Mouse (Mus musculus): ENCODE results near the gene AU022252. TPM values are rescaled to one million over a fixed set of nuclear protein-coding genes. Genes with fewer than 3 reads are reported as not detected.

The AU022252 gene
- polyA plus RNA-seq (2015; fragmentation: Illumina TruSeq; extraction: RNeasy Lipid Tissue Mini Kit (QIAGEN cat#74804); ENCODE audit: insufficient read depth, low read depth, low replicate concordance), result 1.6 TPM

DNA sequence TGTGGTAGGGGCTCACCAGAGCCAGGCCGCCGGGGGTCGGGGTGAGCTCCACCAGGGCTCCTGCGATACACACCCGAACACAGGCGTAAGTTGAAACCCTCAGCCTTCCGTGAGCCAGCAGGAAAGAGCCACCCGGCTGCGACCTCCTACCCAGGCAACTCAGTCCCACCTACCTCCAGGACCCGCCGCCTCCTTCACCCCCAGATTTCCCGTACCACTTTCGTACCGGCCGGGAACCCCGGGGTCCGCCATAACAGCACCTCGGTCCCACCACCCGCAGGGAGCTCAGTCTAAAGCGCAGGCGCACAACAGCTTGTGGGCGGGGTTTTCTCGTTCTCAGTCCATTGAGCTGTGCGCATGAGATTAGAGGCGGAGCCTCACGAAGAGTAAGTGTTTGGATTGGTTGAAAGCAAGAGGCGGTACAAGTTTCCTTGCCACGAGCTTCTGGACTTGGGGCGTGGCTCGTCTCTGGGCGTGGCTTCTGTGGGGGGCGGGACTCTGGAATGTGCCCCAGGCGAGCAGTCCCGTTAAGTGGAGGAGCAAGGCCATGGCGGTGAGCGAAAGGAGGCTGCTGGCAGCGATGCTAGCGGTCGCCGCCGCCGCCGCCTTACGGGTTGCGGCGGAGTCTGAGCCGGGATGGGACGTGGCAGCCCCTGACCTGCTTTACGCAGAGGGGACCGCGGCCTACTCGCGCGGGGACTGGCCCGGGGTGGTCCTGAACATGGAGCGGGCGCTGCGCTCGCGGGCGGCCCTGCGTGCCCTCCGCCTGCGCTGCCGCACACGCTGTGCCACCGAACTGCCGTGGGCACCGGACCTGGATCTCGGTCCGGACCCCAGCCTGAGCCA lies at the start of gene AU022252, which contains the start of gene P3h1:
Gene AU022252, minus strand, starts transcription at position 303 of the 846 bp plus-strand sequence.
Gene P3h1, plus strand, starts transcription at position 506 of the 846 bp plus-strand sequence.

DNA sequence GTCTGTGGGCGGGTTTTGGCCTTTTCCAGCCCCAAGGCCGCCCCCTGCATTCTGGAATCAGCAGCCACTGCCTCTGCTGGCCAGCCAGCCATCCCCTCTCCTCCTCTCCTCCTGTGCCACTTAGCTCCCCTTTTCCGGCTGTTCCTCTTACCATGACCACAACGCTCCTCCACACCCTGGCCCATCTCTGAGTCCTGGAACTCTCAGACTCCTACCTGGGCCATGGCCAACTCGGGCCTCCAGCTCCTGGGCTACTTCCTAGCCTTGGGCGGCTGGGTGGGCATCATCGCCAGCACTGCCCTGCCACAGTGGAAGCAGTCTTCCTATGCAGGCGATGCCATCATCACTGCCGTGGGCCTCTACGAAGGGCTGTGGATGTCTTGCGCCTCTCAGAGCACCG lies 22.8 kb upstream of the AU022252 start, which contains the start of gene Cldn19:
Gene Cldn19, plus strand, starts transcription at position 64 of the 400 bp plus-strand sequence.

DNA sequence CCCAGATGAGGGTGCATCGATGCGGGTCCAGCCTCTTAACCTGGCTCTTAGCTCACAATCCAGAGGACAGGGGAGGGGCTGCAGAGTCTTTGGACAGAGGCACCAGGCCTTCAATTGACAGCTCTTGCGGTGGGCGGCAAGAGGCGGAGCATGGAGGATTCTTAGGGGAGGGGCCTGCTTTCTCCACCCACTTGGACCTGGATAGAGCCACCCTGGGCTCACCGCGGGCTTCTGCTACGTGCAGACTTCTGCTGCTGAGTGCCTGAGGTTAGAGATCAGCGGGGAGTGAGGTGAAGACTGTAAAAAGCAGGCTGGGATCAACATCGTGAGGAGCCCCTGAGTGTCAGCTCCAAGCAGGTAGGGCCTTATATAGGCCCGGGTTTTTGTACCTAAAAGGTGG lies 14.3 kb downstream of the AU022252 start, which contains the start of gene Tmem269:
Gene Tmem269, minus strand, starts transcription at position 49 of the 400 bp plus-strand sequence.

DNA sequence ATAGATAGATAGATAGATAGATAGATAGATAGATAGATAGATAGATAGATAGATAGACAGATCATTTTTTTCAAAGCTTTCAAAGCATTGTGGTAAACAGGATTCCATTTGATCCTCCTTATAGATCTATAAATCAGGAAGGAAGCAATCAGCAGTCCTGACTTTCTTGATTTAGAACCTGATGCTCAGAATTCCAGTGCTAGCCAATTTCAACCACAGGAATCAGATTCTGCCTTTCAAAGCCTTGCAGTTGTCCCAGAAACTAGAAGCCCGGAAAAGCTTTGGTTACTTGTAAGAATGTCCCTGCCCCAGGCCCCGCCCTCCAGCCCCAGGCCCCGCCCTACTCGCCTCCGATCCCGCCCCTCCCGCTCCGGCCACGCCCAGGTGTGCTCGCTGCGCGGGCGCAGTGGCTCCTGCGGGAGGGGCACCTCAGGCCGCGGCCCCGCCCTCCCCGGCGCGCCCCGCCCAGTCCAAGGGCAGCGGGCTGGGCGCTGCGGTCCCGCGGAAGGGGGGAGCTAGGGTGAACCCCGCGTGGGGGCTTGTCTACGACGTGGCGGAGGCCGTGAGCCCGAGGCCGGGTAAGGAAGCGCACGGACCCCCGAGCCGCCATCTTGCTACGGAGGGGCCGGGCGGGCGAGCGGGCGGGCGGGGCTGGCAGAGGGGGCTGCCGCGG lies 37.5 kb downstream of the AU022252 start, which contains the start of gene Svbp:
Gene Svbp, plus strand, starts transcription at position 398 of the 673 bp plus-strand sequence.

DNA sequence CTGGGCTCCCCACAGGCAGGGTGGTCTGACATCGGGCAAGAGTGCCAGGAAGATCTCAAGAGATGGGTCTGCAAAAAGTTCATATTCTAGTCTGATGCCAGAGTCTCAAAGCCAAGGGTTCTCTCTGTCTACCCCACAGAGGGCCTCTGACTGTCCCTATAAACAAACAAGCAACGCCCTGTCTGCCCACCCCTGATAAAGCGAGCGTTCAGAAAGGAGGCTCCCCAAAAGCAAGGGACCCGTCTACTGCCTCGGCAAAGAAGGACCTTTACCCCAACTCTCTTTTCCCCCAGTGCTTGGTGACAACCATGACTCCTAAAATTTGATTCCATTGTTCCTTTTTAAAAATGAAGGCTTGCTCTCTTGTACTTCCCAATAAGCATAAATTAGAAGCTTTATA lies 42.6 kb downstream of the AU022252 start, which contains the start of gene Ermap:
Gene Ermap, minus strand, starts transcription at position 148 of the 400 bp plus-strand sequence.

DNA sequence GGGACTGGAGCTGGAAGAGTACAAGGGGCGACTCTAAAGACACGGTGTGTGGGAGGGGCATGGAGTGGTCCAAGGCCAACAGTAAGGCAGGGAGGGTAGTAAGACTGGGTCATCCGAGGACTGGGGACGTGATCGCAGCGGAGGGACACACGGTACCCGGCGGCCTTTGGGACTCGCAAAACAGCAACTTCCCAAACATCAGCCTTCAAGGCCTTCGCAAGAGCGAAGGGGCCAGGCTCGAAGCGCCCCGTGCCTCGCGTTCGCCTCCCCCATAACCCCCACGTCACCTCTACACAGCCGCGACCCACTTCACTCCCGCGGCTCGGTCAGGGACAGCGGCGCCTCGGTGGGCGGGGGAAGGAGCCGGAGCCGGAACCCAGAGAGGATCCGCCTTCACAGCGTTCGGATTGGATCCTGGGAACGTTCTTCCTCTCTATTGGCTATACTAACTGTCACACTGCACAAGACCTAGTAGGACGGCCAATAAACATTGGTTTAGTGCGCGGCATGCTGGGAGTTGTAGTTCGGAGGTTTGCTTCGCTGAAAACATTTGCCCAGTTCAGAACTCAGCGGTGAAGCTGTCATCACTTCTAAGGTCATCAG lies 58.6 kb downstream of the AU022252 start, which contains the start of gene Zfp691:
Gene Zfp691, minus strand, starts transcription at position 345 of the 603 bp plus-strand sequence.

Other genes starting within 250 kb of the AU022252 start
- gene Slc2a1, start 124.0 kb downstream of the AU022252 start, polyA plus RNA-seq (2015; fragmentation: Illumina TruSeq; extraction: RNeasy Lipid Tissue Mini Kit (QIAGEN cat#74804); ENCODE audit: insufficient read depth, low read depth, low replicate concordance), result 4.1 TPM
- 3.7 TPM for gene Zfp691, start 58.5 kb downstream of the AU022252 start, polyA plus RNA-seq (2015; fragmentation: Illumina TruSeq; extraction: RNeasy Lipid Tissue Mini Kit (QIAGEN cat#74804); ENCODE audit: insufficient read depth, low read depth, low replicate concordance)
- not detected for gene Ermap, start 42.7 kb downstream of the AU022252 start, polyA plus RNA-seq (2015; fragmentation: Illumina TruSeq; extraction: RNeasy Lipid Tissue Mini Kit (QIAGEN cat#74804); ENCODE audit: insufficient read depth, low read depth, low replicate concordance)
- gene Svbp, start 37.4 kb downstream of the AU022252 start, polyA plus RNA-seq (2015; fragmentation: Illumina TruSeq; extraction: RNeasy Lipid Tissue Mini Kit (QIAGEN cat#74804); ENCODE audit: insufficient read depth, low read depth, low replicate concordance), result 5.2 TPM
- gene Tmem269, start 14.5 kb downstream of the AU022252 start, polyA plus RNA-seq (2015; fragmentation: Illumina TruSeq; extraction: RNeasy Lipid Tissue Mini Kit (QIAGEN cat#74804); ENCODE audit: insufficient read depth, low read depth, low replicate concordance), result not detected
- 5.2 TPM for gene P3h1, start 203 bp upstream of the AU022252 start, polyA plus RNA-seq (2015; fragmentation: Illumina TruSeq; extraction: RNeasy Lipid Tissue Mini Kit (QIAGEN cat#74804); ENCODE audit: insufficient read depth, low read depth, low replicate concordance)
- not detected for gene Cldn19, start 22.7 kb upstream of the AU022252 start, polyA plus RNA-seq (2015; fragmentation: Illumina TruSeq; extraction: RNeasy Lipid Tissue Mini Kit (QIAGEN cat#74804); ENCODE audit: insufficient read depth, low read depth, low replicate concordance)
- 82.7 TPM for gene Ybx1, start 61.9 kb upstream of the AU022252 start, polyA plus RNA-seq (2015; fragmentation: Illumina TruSeq; extraction: RNeasy Lipid Tissue Mini Kit (QIAGEN cat#74804); ENCODE audit: insufficient read depth, low read depth, low replicate concordance)
- 6.9 TPM for gene Ppih, start 87.8 kb upstream of the AU022252 start, polyA plus RNA-seq (2015; fragmentation: Illumina TruSeq; extraction: RNeasy Lipid Tissue Mini Kit (QIAGEN cat#74804); ENCODE audit: insufficient read depth, low read depth, low replicate concordance)
- gene Ccdc30, start 182.8 kb upstream of the AU022252 start, polyA plus RNA-seq (2015; fragmentation: Illumina TruSeq; extraction: RNeasy Lipid Tissue Mini Kit (QIAGEN cat#74804); ENCODE audit: insufficient read depth, low read depth, low replicate concordance), result 1.5 TPM
- 3.3 TPM for gene Ppcs, start 189.7 kb upstream of the AU022252 start, polyA plus RNA-seq (2015; fragmentation: Illumina TruSeq; extraction: RNeasy Lipid Tissue Mini Kit (QIAGEN cat#74804); ENCODE audit: insufficient read depth, low read depth, low replicate concordance)
- not detected for gene Zmynd12, start 190.1 kb upstream of the AU022252 start, polyA plus RNA-seq (2015; fragmentation: Illumina TruSeq; extraction: RNeasy Lipid Tissue Mini Kit (QIAGEN cat#74804); ENCODE audit: insufficient read depth, low read depth, low replicate concordance)

Measured in pancreas, adult 10 weeks (tissue).